In genomic region chr12:20921398-20922023, GRCm38 (mm10) we compare ENCODE assay signal across 8 mouse cellular contexts.
DNase-seq lines count a peak whose midpoint lies in the region; ATAC-seq and TF ChIP-seq lines count a peak whose summit lies in the region.
"Not testable (repeated sequence)": the region's sequence is repeated elsewhere in the genome, so short reads cannot be mapped to it uniquely, and the experiment has no call there.

No protein-coding gene starts in this region.

- H3K4me3 ChIP-seq in forebrain, embryonic 14.5 days (ENCODE audit: low read depth, low read length): peak overlapping the region; percentile 66
- H3K4me3 ChIP-seq in hindbrain, embryonic 10.5 days: peak overlapping the region; percentile 84
- peak overlapping the region; percentile 85 for H3K4me3 ChIP-seq in kidney, embryonic 15.5 days (replicated peaks)
- peak overlapping the region; percentile 78 for H3K4me3 ChIP-seq in liver, embryonic 13.5 days (replicated peaks)
- H3K4me3 ChIP-seq in midbrain, postnatal 0 days (ENCODE audit: low read depth, low read length): peak overlapping the region; percentile 64

- H3K9me3 ChIP-seq in forebrain, embryonic 14.5 days (replicated peaks; ENCODE audit: control insufficient read depth, low read length); liver, embryonic 13.5 days (replicated peaks); midbrain, postnatal 0 days (ENCODE audit: low read length): not testable (repeated sequence)
- H3K9me3 ChIP-seq in hindbrain, embryonic 10.5 days: peaks cover 37% of the 10 kb centered on the region
- peaks cover 13% of the 10 kb centered on the region for H3K9me3 ChIP-seq in kidney, embryonic 15.5 days (replicated peaks)

- peak overlapping the region; percentile 42 for H3K4me2 ChIP-seq in forebrain, embryonic 14.5 days (ENCODE audit: low read length)
- peak overlapping the region; percentile 57 for H3K4me2 ChIP-seq in kidney, embryonic 15.5 days
- H3K4me2 ChIP-seq in liver, embryonic 13.5 days: peak overlapping the region; percentile 78
- peak overlapping the region; percentile 32 for H3K4me2 ChIP-seq in midbrain, postnatal 0 days (ENCODE audit: low read depth, low read length, poor library complexity, severe bottlenecking)

- not testable (repeated sequence) for H3K4me1 ChIP-seq in forebrain, embryonic 14.5 days (ENCODE audit: control insufficient read depth, insufficient read depth, low read length); hindbrain, embryonic 10.5 days (replicated peaks); kidney, embryonic 15.5 days; liver, embryonic 13.5 days (replicated peaks); midbrain, postnatal 0 days (ENCODE audit: insufficient read depth, low read length)

- DNase-seq in ES-CJ7 (ENCODE audit: low read depth, low spot score): peak; percentile 20
- peak; percentile 36 for DNase-seq in cerebellum, adult 9-11 months
- DNase-seq in forebrain, embryonic 14.5 days (ENCODE audit: low spot score); liver, embryonic 13.5 days: not testable (repeated sequence)
- DNase-seq in hindbrain, embryonic 10.5 days (ENCODE audit: low spot score): peak; percentile 38
- DNase-seq in midbrain, postnatal 0 days (ENCODE audit: low spot score): peak; percentile 0
- peak; percentile 38 for DNase-seq in splenic B cell, adult 2 months (ENCODE audit: low read depth, low spot score)

- peak overlapping the region; percentile 90 for H3K9ac ChIP-seq in forebrain, embryonic 14.5 days (ENCODE audit: low read length)
- H3K9ac ChIP-seq in kidney, embryonic 15.5 days: not testable (repeated sequence)
- peak overlapping the region; percentile 80 for H3K9ac ChIP-seq in liver, embryonic 13.5 days
- peak overlapping the region; percentile 83; the same call in 1 of the 2 replicates for H3K9ac ChIP-seq in midbrain, postnatal 0 days (replicated peaks; ENCODE audit: low read length, poor library complexity, severe bottlenecking)

- not testable (repeated sequence) for H3K27me3 ChIP-seq in forebrain, embryonic 14.5 days (replicated peaks; ENCODE audit: control insufficient read depth, insufficient read depth, low read length); hindbrain, embryonic 10.5 days (ENCODE audit: insufficient read depth, poor library complexity, severe bottlenecking); kidney, embryonic 15.5 days; liver, embryonic 13.5 days; midbrain, postnatal 0 days (ENCODE audit: insufficient read depth, low read length); splenic B cell, adult 2 months (ENCODE audit: control insufficient read depth, insufficient read depth, low read length, poor library complexity, severe bottlenecking)

- peak; percentile 28; the same call in 1 of the 2 replicates for ATAC-seq in forebrain, embryonic 14.5 days
- ATAC-seq in kidney, embryonic 15.5 days (replicated peaks; ENCODE audit: low FRiP score); liver, embryonic 13.5 days (ENCODE audit: low read depth); midbrain, postnatal 0 days (ENCODE audit: low FRiP score): not testable (repeated sequence)

- TF ChIP-seq CTCF in midbrain, postnatal 0 days (IDR thresholded peaks at IDR 0.05): peak; percentile 25; the same call in 1 of the 2 replicates

- not testable (repeated sequence) for H3K27ac ChIP-seq in forebrain, embryonic 14.5 days (ENCODE audit: low read depth, low read length); kidney, embryonic 15.5 days; liver, embryonic 13.5 days
- peak overlapping the region; percentile 96 for H3K27ac ChIP-seq in hindbrain, embryonic 10.5 days
- peak overlapping the region; percentile 87; the same call in 1 of the 2 replicates for H3K27ac ChIP-seq in midbrain, postnatal 0 days (ENCODE audit: low read depth, low read length)

- H3K36me3 ChIP-seq in forebrain, embryonic 14.5 days (ENCODE audit: control insufficient read depth, insufficient read depth, low read length); liver, embryonic 13.5 days; midbrain, postnatal 0 days (ENCODE audit: insufficient read depth, low read length); splenic B cell, adult 2 months (ENCODE audit: control insufficient read depth, insufficient read depth, low read length, poor library complexity, severe bottlenecking): not testable (repeated sequence)
- peaks cover 32% of the 10 kb centered on the region for H3K36me3 ChIP-seq in hindbrain, embryonic 10.5 days
- H3K36me3 ChIP-seq in kidney, embryonic 15.5 days: peaks cover 19% of the 10 kb centered on the region

- WGBS in forebrain, embryonic 14.5 days: 19% methylated on average over 11 of the region's 15 CpGs
- 16% methylated on average over 12 of the region's 15 CpGs for WGBS in hindbrain, embryonic 10.5 days
- WGBS in kidney, embryonic 15.5 days: 10% methylated on average over 15 of the region's 15 CpGs
- 11% methylated on average over 14 of the region's 15 CpGs for WGBS in liver, embryonic 13.5 days (ENCODE audit: insufficient replicate concordance)
- WGBS in midbrain, postnatal 0 days: 18% methylated on average over 12 of the region's 15 CpGs
